Mouse (Mus musculus) forebrain, embryonic 10.5 days (tissue): ENCODE measurements around the gene Tmsb4x. TPM values are rescaled to one million over a fixed set of nuclear protein-coding genes. Genes with fewer than 3 reads are reported as not detected.

Experiments
- DNase-seq: peaks from one replicate; pipeline ENCODE4 v3.0.0-alpha.2; 2017; ENCODE audit warnings: low spot score; ENCODE audit errors: extremely low spot score
- H3K27ac ChIP-seq: fragments of 300-500 bp; sonication (generic); 2 replicates; pipeline ENCODE4 v1.5.1; 2016; ENCODE audit warnings: mild to moderate bottlenecking
- H3K27me3 ChIP-seq: fragments of 300-500 bp; sonication (generic); 2 replicates; pipeline ENCODE4 v1.6.1; 2016; ENCODE audit warnings: mild to moderate bottlenecking; ENCODE audit not compliant: poor library complexity, severe bottlenecking
- H3K36me3 ChIP-seq: fragments of 300-500 bp; sonication (generic); replicated peaks from 2 replicates; pipeline ENCODE4 v1.6.1; 2016; ENCODE audit warnings: mild to moderate bottlenecking, moderate library complexity
- H3K4me1 ChIP-seq: fragments of 300-500 bp; sonication (generic); 2 replicates; pipeline ENCODE4 v1.6.1; 2016
- H3K4me3 ChIP-seq: fragments of 300-500 bp; sonication (generic); 2 replicates; pipeline ENCODE4 v1.5.1; 2016; ENCODE audit warnings: mild to moderate bottlenecking, moderate library complexity
- H3K9me3 ChIP-seq: fragments of 300-500 bp; sonication (generic); 2 replicates; pipeline ENCODE4 v1.6.1; 2016; ENCODE audit warnings: mild to moderate bottlenecking, moderate library complexity
- WGBS: fragments of 180-500 bp; shearing (Covaris S2); methylation state at CpG from one replicate; pipeline ENCODE4 v1.1.7; 2016; 5-methylcytosine and 5-hydroxymethylcytosine counted together
- polyA plus RNA-seq: library from polyadenylated mRNA; unstranded; fragments of >200 nt; fragmentation: Nextera tagmentation; extraction: Ambion mirVana; gene quantifications from 2 replicates; pipeline ENCODE4 v1.2.1, GENCODE M21; 2016

Tmsb4x gene
- polyA plus RNA-seq, 1 experiment from 2014 or later, result 2,296 TPM

GRCm38 (mm10) chrX:167174311-167174710 lies 34.8 kb downstream of the Tmsb4x start:
- no peak for DNase-seq
- H3K36me3 ChIP-seq, result no peaks in the 10 kb centered on the region
- H3K4me1 ChIP-seq, result no peaks in the 10 kb centered on the region
- WGBS, result 81% methylated on average over 3 of the region's 3 CpGs
- no peaks in the 10 kb centered on the region for H3K9me3 ChIP-seq
- H3K27ac ChIP-seq, result no peak overlapping the region
- H3K27me3 ChIP-seq, result peaks cover 100% of the 10 kb centered on the region
- no peak overlapping the region for H3K4me3 ChIP-seq

- no peaks in the 10 kb centered on the region for H3K36me3 ChIP-seq
- no peak overlapping the region for H3K27ac ChIP-seq
- peaks cover 100% of the 10 kb centered on the region for H3K27me3 ChIP-seq
- 87% methylated on average over 2 of the region's 2 CpGs for WGBS
- no peak for DNase-seq
- H3K9me3 ChIP-seq, result no peaks in the 10 kb centered on the region
- no peak overlapping the region for H3K4me3 ChIP-seq
- H3K4me1 ChIP-seq, result no peaks in the 10 kb centered on the region
Measured at GRCm38 (mm10) chrX:167172256-167172655, 36.9 kb downstream of the Tmsb4x start.

GRCm38 (mm10) chrX:167171281-167171680 lies 37.8 kb downstream of the Tmsb4x start:
- no peak overlapping the region for H3K4me3 ChIP-seq
- no peaks in the 10 kb centered on the region for H3K36me3 ChIP-seq
- DNase-seq, result no peak
- H3K27ac ChIP-seq, result no peak overlapping the region
- H3K4me1 ChIP-seq, result no peaks in the 10 kb centered on the region
- WGBS, result 87% methylated on average over 2 of the region's 2 CpGs
- peaks cover 100% of the 10 kb centered on the region for H3K27me3 ChIP-seq
- H3K9me3 ChIP-seq, result no peaks in the 10 kb centered on the region

DNA sequence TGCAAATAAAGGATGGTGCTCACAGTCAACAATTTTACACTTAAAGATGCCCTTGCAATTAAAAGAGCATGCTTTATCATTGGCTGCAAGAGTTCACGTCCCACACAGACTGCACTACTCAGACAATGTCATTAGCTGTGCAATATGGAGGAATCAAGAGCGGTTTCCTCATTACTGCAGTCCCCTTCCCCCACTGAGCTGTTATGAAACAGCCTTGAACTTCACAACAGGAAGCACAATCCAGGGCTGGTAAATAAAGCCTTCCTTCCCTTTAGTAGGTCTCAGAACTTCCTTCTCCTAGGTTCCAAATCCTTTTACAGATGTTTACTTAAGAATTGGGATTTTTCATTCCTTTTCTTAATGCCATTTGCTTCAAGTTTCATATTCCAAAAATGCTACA lies 41.8 kb downstream of the Tmsb4x start:
- WGBS, result 73% methylated on average over 2 of the region's 2 CpGs
- Histone ChIP-seq H3K9me3 (no peaks in the 10 kb centered on the region), H3K4me1 (no peaks in the 10 kb centered on the region), H3K27me3 (peaks cover 100% of the 10 kb centered on the region), H3K27ac (no peak overlapping the region), H3K36me3 (no peaks in the 10 kb centered on the region), H3K4me3 (no peak overlapping the region)
- no peak for DNase-seq

GRCm38 (mm10) chrX:167166051-167166450 lies 43.1 kb downstream of the Tmsb4x start:
- no peak for DNase-seq
- H3K27me3 ChIP-seq, result peaks cover 98% of the 10 kb centered on the region
- H3K36me3 ChIP-seq, result no peaks in the 10 kb centered on the region
- H3K4me3 ChIP-seq, result no peak overlapping the region
- 90% methylated on average over 1 of the region's 1 CpGs for WGBS
- no peaks in the 10 kb centered on the region for H3K4me1 ChIP-seq
- no peak overlapping the region for H3K27ac ChIP-seq
- H3K9me3 ChIP-seq, result no peaks in the 10 kb centered on the region

- Histone ChIP-seq H3K9me3 (no peaks in the 10 kb centered on the region), H3K36me3 (no peaks in the 10 kb centered on the region), H3K27me3 (peaks cover 98% of the 10 kb centered on the region), H3K4me1 (no peaks in the 10 kb centered on the region; the same call in 1 of the 2 replicates), H3K27ac (no peak overlapping the region), H3K4me3 (no peak overlapping the region)
- WGBS, result 82% methylated on average over 4 of the region's 4 CpGs
- no peak for DNase-seq
Measured at GRCm38 (mm10) chrX:167157691-167158090, 51.4 kb downstream of the Tmsb4x start.

Other genes starting within 250 kb of the Tmsb4x start
- not detected in 2 replicates for gene Tlr8, start 55.0 kb upstream of the Tmsb4x start, polyA plus RNA-seq
- gene Tlr7, start 121.2 kb upstream of the Tmsb4x start, polyA plus RNA-seq, result 0.15 and 0.19 TPM in 2 replicates
- gene Prps2, start 173.4 kb upstream of the Tmsb4x start, polyA plus RNA-seq, result 25.8 and 28.1 TPM in 2 replicates